Mouse (Mus musculus) stomach, postnatal 0 days (tissue): ENCODE results near the gene Cyp26a1.

ENCODE experiments used
- CTCF ChIP-seq: IDR thresholded peaks from 2 replicates; pipeline ENCODE4 v1.5.1; 2016; ENCODE audit warnings: antibody characterized with exemption, low read depth, mild to moderate bottlenecking, moderate library complexity
- EP300 ChIP-seq: optimal IDR thresholded peaks from 2 replicates; pipeline ENCODE3; 2016; ENCODE audit warnings: antibody characterized with exemption

DNA sequence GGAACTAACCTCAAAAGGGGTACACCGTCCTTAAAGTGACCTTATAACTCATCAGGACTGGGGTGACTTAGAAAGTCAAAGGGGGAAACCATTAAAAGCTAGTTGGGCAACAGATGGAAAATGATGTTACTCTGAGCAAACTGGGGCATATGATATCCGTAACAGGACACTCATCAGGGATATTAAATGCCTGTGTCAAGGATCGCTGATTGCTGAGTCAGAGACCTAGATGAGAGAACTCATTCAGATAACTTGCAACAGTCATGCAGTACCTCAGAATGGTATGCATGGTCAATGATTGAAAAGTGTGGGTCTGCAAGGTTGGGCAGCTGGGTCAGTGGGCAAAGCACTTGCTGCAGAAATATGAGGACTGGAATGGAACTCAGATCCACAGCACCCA lies 41.0 kb downstream of the Cyp26a1 start:
- TF ChIP-seq EP300 (no peak), CTCF (no peak)
